Mouse (Mus musculus) lung, postnatal 36 days (tissue): ENCODE data around the gene Nfx1.

Source experiments
- DNase-seq: peaks from one replicate; pipeline ENCODE4 v3.0.0; 2022; ENCODE audit warnings: mixed read lengths

The Nfx1 gene

GRCm38 (mm10) chr4:41047524-41048271 lies 77.0 kb downstream of the Nfx1 start, which contains the start of gene Aqp7:
TSS of gene Aqp7 (minus strand) at chr4:41048139.
- no peak for DNase-seq

DNA sequence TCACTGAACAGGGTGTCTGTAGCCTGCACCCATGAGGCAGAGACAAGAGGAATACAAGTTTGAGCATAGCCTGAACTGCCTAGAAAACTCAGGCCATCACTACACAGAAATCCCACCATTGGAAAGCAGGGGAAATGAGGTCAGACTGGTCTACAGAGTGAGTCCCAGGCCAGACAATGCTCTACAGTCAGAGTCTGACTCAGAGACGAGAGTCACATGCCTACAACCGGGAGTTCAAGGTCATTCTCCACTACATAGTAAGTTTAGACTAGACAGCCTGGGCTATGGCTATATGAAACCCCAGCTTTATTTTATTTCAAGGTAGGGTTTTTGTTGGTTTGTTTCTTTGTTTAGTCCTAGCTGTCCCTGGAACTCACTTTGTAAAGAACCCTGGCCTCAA lies 78.2 kb downstream of the Nfx1 start:
- no peak for DNase-seq

GRCm38 (mm10) chr4:41050726-41051675 lies 80.3 kb downstream of the Nfx1 start:
- peak; percentile 92 for DNase-seq

DNA sequence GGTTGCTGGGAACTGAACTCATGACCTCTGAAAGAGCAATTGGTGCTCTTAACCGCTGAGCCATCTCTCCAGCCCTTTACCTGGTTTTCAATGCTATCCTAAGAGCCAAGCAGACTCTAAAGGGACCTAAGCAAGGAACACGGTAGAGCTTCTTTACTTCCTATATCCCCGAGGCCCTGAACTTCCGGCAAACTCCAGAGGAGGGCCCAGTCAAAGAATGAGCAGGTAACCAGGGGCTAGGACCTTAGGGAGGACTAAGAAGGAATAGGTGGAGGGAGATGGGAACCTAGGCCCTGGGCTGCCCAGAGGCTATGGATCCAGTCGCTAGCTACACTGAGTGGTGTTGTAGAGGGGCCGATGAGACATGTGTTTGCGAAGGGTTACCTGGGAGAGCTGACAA lies 81.1 kb downstream of the Nfx1 start:
- DNase-seq = no peak

DNA sequence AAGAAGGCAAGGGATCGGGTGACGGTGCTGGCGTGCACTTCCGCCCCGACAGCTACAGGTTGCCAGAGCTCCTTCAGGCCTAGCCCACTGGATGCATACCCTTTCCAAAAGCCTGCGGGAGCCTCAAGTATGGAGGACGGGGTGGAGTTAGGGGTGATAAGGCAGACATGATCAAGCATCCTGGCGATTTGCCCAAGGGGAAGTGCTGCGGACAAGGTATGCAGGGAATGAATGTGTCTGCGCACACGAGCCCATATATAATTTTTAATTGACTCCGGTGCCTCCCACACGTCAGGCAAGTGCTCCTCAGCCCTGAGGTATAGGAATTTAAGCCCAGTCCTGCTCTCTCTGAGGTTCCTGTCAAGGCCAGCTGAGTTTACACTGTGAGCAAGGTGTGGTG lies 84.4 kb downstream of the Nfx1 start:
- peak; percentile 30 for DNase-seq

DNA sequence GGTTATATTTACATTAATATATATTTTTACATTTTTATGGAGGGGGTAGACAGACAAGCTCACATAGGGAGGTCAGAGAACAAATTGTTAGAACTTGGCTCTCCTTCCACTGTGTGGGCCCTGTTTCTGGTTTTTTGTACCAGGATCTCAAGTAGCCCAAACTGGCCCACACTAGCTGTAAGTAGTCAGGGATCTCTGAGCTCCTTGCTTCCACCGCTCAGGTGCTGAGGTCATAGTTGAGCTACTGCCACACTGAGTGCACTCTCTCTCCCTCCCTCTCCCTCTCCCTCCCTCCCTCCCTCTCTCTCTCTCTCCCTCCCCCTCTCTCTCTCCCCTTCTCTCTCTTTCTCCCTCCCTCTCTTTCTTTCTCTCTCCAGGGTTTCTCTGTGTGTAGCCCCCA lies 85.5 kb downstream of the Nfx1 start:
- no peak for DNase-seq

- DNase-seq = no peak
Measured at GRCm38 (mm10) chr4:41056742-41057332, 86.1 kb downstream of the Nfx1 start.

DNA sequence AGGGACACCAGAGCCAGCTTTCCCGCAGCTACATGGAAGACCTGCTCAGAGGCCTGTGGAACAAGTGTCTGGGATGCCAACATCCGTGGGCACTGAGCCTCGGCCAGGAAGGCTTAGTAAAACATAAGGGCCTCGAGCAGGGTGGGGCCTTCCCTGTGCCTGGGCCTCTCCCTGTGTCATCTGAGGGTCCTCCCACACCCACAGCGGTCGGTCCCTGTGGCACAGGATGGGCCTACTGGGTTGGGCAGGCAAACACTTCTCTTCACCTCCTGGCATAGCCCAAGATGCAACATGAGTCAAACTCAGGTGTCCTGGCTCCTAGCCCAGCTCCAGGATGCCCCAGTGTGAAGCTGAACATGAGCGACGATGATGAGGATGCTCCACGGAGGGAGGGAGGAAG lies 86.7 kb downstream of the Nfx1 start:
- DNase-seq = no peak

DNA sequence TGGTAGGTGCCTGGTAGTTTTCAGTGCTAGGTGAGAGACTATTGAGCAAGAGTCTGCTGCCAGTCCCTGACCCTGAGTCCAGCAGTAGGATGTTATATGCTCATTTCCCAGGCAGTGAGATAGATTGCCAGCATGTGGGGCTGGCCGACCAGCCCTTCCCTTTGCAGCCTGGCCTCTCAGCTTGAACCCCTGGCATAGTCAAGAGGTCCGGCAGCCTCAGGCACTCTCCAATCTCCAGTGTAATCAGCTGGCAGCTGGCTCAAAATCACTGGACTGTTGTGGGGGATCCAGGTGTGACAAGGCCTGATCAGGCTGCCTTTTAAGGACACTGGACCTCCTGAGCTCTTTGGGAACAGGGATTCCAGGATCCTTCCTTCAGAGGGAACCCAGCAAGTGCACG lies 92.6 kb downstream of the Nfx1 start:
- no peak for DNase-seq

DNA sequence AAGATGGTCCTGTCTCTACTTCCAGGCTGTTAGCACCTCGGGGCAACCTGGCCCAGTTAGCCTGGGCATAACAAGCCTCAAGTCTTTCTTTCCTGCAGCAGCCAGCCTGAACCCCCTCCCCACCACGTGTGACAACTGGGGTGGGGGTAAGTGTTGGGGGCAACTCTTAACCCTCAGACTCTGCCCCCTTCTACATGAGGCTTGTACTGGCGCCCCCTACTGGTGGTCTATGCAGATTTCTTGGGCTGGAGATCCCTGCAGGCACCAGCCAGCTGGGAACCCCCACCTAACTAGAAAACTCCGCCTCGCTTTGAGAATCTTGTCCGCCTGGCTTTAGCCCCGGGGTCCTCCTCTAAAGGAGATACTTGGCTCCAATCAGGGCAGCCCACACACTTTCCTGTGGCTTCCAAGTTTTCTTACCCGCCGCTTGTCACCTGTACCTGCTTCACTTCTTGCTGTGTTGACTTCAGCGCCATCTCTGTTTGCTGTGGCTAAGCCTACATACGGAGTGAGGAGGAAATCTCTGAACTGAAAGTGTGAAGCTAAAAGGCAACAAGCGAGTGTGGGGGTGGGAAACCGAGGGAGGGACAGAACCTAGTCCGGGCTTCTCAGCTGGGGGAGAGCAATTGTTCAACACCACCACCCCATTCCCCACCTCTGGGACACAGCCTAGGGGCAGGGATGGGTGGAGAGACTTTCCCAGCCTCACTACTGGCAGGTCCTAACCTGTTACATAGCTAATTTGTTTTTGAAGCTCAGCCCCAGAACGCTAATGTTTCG lies 93.4 kb downstream of the Nfx1 start:
- DNase-seq = peak; percentile 57

- peak; percentile 10 for DNase-seq
Measured at GRCm38 (mm10) chr4:41065196-41065595, 94.5 kb downstream of the Nfx1 start.

GRCm38 (mm10) chr4:41071500-41072429 lies 101.1 kb downstream of the Nfx1 start:
- no peak for DNase-seq

DNA sequence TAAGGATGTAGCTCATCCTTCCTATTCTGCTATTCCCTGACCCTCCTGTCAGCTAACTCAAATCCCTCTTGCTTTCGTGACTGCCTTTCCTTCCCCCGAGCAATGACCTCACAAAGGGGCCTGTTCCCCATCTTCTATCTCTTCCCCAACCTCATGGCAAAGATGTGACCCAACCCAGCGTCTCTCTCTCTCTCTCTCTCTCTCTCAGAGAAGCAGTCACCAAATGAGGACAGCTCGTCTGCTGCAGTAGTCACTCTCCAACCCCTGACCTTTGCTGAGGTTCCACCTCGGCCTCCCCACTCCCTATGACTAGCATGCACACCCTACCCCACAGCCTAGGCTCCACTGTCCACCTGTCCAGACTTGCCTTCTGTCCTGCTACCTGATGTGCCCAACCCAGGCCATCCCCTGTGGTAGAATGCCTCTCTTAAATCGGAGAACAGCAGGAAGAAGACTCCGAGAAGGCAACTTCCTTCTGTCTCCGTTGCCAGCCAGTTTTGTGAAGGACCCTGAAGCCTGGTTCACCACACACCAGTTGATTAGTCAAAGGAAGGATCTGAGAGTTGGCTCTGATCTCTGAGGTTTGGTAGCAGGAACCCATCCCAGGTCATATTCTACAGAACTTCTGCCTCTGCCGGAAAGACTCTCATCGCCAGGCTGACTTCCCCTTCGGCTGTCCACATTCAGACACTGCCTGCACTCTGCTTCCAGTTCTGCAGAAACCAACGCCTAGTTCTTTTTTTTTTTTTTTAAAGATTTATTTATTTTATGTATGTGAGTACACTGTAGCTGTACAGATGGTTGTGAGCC lies 102.5 kb downstream of the Nfx1 start:
- DNase-seq = peak; percentile 12

- no peak for DNase-seq
Measured at GRCm38 (mm10) chr4:41074461-41074860, 103.8 kb downstream of the Nfx1 start.
